Mouse (Mus musculus): ENCODE data around the gene Fam183b. TPM values are rescaled to one million over a fixed set of nuclear protein-coding genes. Genes with fewer than 3 reads are reported as not detected.
"Not testable (repeated sequence)": the region's sequence is repeated elsewhere in the genome, so short reads cannot be mapped to it uniquely, and the experiment has no call there.

Gene Fam183b
- polyA plus RNA-seq (2015; fragmentation: Nextera tagmentation; extraction: Ambion mirVana) = 0.62 and 1.1 TPM in 2 replicates

DNA sequence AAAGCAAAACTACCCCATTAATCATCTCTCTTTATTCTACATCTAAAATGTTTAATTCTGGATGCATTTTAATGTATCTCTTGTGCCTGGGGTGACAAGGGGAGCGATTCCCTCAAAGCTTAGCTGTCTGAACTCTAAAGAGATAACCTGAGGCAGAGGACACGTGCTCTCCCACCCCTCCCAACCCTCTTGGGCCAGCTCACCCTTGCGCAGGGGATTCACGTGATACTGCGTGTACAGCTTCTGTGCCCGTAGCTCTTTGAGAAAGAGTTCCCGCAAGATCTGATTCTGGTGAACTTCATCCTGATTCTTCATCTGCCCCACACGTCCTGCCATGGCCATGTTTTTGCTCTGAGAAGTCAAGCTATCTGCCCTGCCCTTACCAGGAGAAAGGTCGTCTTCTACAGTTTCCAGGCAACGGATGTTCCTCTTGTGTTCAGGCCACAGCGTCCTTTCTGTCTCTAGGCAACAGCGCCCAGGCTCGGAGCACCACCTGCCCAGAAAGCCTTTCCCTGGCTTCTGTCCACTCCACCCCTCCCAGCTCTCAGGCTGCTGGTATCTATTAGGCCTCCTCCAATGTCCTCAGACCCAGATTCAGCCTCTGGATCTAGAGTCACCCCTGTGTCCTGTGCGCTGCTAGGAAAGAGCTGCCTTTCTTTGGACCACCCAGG, at the start of gene Fam183b:
Gene Fam183b, minus strand, starts transcription at position 403 of the 671 bp plus-strand sequence.
- Histone ChIP-seq H3K9ac (no peak within 1 kb of the TSS), H3K27me3 (no peaks in the 10 kb centered on the region), H3K4me1 (replicated peaks) (peaks cover 5% of the 10 kb centered on the region; the same call in 1 of the 2 replicates), H3K9me3 (replicated peaks) (no peaks in the 10 kb centered on the region), H3K4me2 (peak within 1 kb of the TSS; percentile 15; the same call in 1 of the 2 replicates), H3K4me3 (no peak within 1 kb of the TSS), H3K27ac (no peak within 1 kb of the TSS), H3K36me3 (no peaks in the 10 kb centered on the region)
- peak; percentile 55; the same call in 1 of the 2 replicates for ATAC-seq (replicated peaks; ENCODE audit: insufficient number of reproducible peaks, insufficient read depth, low FRiP score, low read depth)
- 31% methylated on average over 14 of the region's 14 CpGs for WGBS

DNA sequence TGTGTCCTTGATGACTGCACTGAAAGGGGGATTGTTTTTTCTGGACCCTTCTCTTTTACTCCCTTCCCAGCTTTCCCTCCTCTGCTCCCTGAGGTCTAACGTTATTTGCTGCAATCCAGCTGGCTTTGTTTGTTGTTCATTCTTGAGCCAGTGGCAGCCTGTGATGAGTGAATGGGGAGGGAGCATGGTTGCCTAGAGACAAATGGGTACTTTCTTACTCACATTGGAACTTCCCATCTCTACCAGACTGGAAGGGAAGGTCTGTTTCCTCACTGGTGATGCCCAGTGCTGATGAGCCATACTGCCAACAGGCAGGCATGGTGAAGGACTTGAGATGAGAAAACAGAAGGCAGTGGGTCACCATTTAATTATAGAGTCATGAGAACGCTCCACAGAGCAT, 48.0 kb upstream of the Fam183b start:
- 72% methylated on average over 2 of the region's 2 CpGs for WGBS
- Histone ChIP-seq H3K4me2 (no peak overlapping the region), H3K27me3 (no peaks in the 10 kb centered on the region), H3K9me3 (replicated peaks) (no peaks in the 10 kb centered on the region), H3K4me1 (replicated peaks) (peaks cover 6% of the 10 kb centered on the region), H3K27ac (no peak overlapping the region), H3K36me3 (peaks cover 24% of the 10 kb centered on the region), H3K9ac (no peak overlapping the region), H3K4me3 (no peak overlapping the region)
- ATAC-seq (replicated peaks; ENCODE audit: insufficient number of reproducible peaks, insufficient read depth, low FRiP score, low read depth) = no peak

DNA sequence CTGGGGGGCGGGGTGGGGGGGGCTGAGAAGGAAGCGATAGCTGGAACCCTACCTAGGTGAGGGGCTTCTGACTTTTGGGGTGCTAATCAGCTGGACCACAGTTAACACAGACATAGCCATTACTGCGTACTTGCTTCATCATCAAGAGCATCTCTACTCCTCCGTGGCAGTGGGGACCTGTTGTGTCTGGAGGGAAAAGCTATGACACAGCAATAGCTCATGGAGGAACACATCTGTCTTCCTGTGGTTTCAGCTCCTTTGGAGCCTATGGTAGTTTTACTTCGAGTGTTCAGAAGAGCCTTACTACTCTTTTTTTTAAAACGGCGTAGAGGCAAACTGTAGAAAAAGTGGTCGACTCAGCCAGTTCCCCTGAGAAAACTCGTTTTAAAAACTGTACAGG, 45.9 kb upstream of the Fam183b start:
- peak overlapping the region; percentile 79 for H3K4me2 ChIP-seq
- H3K36me3 ChIP-seq = peaks cover 18% of the 10 kb centered on the region
- peaks cover 6% of the 10 kb centered on the region for H3K4me1 ChIP-seq (replicated peaks)
- peak overlapping the region; percentile 91 for H3K4me3 ChIP-seq
- H3K27me3 ChIP-seq = no peaks in the 10 kb centered on the region
- no peaks in the 10 kb centered on the region for H3K9me3 ChIP-seq (replicated peaks)
- no peak for ATAC-seq (replicated peaks; ENCODE audit: insufficient number of reproducible peaks, insufficient read depth, low FRiP score, low read depth)
- peak overlapping the region; percentile 93 for H3K9ac ChIP-seq
- 41% methylated on average over 9 of the region's 9 CpGs for WGBS
- H3K27ac ChIP-seq = no peak overlapping the region

DNA sequence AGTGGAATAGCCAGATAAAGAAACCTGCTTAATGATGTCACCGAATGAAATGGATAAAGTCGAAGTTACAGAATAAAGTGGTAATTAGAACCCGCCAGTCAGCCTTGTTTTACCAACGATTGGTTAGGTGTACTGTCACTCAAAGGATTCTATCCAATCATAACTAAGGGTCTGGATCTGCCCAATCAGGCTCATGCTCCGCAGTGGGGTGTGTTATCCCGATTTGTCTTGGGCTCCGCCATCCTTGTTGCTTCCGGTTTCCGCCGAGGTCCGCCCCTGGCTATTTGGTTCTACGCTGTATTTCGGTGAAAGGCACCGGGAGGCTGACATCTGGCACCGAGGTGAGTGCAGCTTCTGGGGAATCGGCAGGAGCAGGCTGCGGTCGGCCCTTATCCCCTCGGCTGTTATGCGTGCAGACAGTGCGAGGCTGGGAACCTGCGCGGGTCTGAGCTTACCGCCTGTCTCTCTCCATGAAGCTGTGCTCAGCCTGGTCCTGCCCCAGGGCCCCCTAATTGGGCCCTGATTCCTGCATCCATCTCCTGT, 45.2 kb upstream of the Fam183b start, which contains the start of gene Gm12258:
Gene Gm12258, plus strand, starts transcription at position 240 of the 543 bp plus-strand sequence.
- under 1% methylated on average over 24 of the region's 24 CpGs for WGBS
- H3K9me3 ChIP-seq (replicated peaks) = no peaks in the 10 kb centered on the region
- H3K4me1 ChIP-seq (replicated peaks) = peaks cover 6% of the 10 kb centered on the region
- peak within 1 kb of the TSS; percentile 91 for H3K4me3 ChIP-seq
- H3K27ac ChIP-seq = peak within 1 kb of the TSS; percentile 68; the same call in 1 of the 2 replicates
- H3K27me3 ChIP-seq = no peaks in the 10 kb centered on the region
- H3K9ac ChIP-seq = peak within 1 kb of the TSS; percentile 93
- peaks cover 17% of the 10 kb centered on the region for H3K36me3 ChIP-seq
- peak; percentile 100 for ATAC-seq (replicated peaks; ENCODE audit: insufficient number of reproducible peaks, insufficient read depth, low FRiP score, low read depth)
- peak within 1 kb of the TSS; percentile 79 for H3K4me2 ChIP-seq

DNA sequence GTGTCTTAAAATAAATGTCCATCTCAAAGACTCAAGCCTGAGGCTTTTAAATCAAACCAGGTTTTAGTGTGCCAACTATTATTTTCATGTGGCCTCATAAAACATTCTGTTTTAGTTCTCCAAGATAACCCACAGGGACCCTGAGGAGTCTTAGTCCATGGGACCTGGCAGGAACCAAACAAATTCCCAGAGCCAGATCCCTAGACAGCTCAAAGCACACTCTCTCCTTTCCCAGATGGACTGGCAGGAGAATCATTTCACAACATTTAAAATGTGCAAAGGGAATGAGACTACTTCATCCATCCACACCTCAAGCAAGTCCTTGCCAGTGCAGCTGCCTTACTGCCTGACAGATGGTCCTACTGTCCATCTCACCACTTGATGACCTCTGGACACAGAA, 37.2 kb upstream of the Fam183b start, which contains the start of gene Olfr311:
Gene Olfr311, plus strand, starts transcription at position 301 of the 400 bp plus-strand sequence.
- not testable (repeated sequence) for H3K36me3 ChIP-seq; H3K4me2 ChIP-seq; H3K4me1 ChIP-seq (replicated peaks); H3K27ac ChIP-seq; H3K27me3 ChIP-seq; H3K9me3 ChIP-seq (replicated peaks); H3K9ac ChIP-seq; H3K4me3 ChIP-seq; ATAC-seq (replicated peaks; ENCODE audit: insufficient number of reproducible peaks, insufficient read depth, low FRiP score, low read depth)

DNA sequence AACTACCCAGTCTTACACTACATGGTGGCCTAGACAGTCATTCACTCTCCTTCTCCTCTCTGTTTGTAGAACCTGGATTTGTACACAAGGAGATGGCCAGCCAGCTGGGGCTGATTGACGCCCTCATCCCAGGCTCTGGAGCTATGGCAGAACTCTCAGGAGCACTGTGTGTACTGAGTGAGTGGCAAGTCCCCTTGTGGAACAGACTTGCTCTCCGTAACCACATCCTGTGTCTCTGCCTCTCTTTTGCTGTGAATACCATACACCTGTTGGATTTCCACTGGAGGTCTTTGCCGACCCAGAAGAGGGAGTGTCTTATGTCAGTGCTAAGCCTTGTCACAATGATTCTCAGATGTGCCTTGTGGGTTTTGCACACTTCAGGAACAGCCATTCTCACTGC, 30.8 kb upstream of the Fam183b start:
- H3K4me1 ChIP-seq (replicated peaks); H3K27ac ChIP-seq; H3K9me3 ChIP-seq (replicated peaks); H3K27me3 ChIP-seq; H3K4me3 ChIP-seq; H3K36me3 ChIP-seq; H3K4me2 ChIP-seq; H3K9ac ChIP-seq; ATAC-seq (replicated peaks; ENCODE audit: insufficient number of reproducible peaks, insufficient read depth, low FRiP score, low read depth): not testable (repeated sequence)
- WGBS = 64% methylated on average over 3 of the region's 3 CpGs

DNA sequence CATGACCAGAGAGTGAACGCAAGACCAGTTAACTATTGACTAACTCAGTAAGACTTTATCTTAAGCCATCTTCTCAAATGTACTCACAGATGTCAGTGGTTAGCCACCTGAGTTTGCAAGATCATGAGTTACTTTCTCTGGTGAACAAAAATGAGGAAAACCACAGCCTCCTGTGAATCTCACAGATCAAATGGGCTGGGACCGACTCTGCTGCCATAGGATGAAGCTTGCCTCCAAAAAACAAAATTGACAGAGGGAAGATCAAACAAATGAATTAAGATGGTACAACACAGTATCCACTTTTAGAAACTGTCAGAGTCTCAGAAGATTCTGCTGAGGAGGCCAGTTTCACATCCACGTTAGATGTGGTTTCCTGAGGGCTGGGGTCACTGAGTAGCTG, 28.0 kb upstream of the Fam183b start:
- Histone ChIP-seq H3K9ac (no peak overlapping the region), H3K27ac (no peak overlapping the region), H3K27me3 (no peaks in the 10 kb centered on the region), H3K4me1 (replicated peaks) (no peaks in the 10 kb centered on the region), H3K4me3 (no peak overlapping the region), H3K36me3 (no peaks in the 10 kb centered on the region), H3K4me2 (no peak overlapping the region), H3K9me3 (replicated peaks) (no peaks in the 10 kb centered on the region)
- ATAC-seq (replicated peaks; ENCODE audit: insufficient number of reproducible peaks, insufficient read depth, low FRiP score, low read depth) = no peak
- WGBS = 61% methylated on average over 3 of the region's 3 CpGs

DNA sequence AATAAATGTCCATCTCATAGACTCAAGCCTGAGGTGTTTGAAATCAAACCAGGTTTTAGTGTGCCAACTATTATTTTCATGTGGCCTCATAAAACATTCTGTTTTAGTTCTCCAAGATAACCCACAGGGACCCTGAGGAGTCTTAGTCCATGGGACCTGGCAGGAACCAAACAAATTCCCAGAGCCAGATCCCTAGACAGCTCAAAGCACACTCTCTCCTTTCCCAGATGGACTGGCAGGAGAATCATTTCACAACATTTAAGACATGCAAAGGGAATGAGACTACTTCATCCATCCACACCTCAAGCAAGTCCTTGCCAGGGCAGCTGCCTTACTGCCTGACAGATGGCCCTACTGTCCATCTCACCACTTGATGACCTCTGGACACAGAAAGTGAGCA, 27.2 kb upstream of the Fam183b start, which contains the start of gene Olfr312:
Gene Olfr312, plus strand, starts transcription at position 301 of the 400 bp plus-strand sequence.
- H3K9me3 ChIP-seq (replicated peaks); H3K27ac ChIP-seq; ATAC-seq (replicated peaks; ENCODE audit: insufficient number of reproducible peaks, insufficient read depth, low FRiP score, low read depth); H3K36me3 ChIP-seq; H3K4me2 ChIP-seq; H3K4me3 ChIP-seq; H3K27me3 ChIP-seq; H3K9ac ChIP-seq; H3K4me1 ChIP-seq (replicated peaks): not testable (repeated sequence)

DNA sequence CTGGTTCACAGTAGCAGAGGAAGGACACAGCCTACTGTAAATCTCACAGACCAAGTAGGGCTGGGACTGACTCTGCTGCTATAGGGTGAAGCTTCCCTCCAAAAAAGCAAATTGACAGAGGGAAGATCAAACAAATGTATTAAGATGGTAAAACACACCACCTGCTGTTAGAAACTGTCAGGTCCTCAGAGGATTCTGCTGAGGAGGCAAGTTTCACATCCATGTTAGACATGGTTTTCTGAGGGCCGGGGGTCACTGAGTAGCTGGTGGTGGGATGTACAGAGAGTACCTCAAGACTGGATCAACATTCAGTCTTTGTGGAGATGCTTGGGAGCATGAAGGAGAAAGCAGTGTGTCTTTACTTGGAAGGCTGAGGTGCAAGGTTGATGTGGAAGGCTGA, 13.9 kb upstream of the Fam183b start:
- no peak for ATAC-seq (replicated peaks; ENCODE audit: insufficient number of reproducible peaks, insufficient read depth, low FRiP score, low read depth)
- no peak overlapping the region for H3K4me2 ChIP-seq
- no peaks in the 10 kb centered on the region for H3K27me3 ChIP-seq
- H3K36me3 ChIP-seq = no peaks in the 10 kb centered on the region
- no peaks in the 10 kb centered on the region for H3K4me1 ChIP-seq (replicated peaks)
- no peaks in the 10 kb centered on the region for H3K9me3 ChIP-seq (replicated peaks)
- no peak overlapping the region for H3K4me3 ChIP-seq
- H3K27ac ChIP-seq = no peak overlapping the region
- H3K9ac ChIP-seq = no peak overlapping the region
- 81% methylated on average over 1 of the region's 1 CpGs for WGBS

DNA sequence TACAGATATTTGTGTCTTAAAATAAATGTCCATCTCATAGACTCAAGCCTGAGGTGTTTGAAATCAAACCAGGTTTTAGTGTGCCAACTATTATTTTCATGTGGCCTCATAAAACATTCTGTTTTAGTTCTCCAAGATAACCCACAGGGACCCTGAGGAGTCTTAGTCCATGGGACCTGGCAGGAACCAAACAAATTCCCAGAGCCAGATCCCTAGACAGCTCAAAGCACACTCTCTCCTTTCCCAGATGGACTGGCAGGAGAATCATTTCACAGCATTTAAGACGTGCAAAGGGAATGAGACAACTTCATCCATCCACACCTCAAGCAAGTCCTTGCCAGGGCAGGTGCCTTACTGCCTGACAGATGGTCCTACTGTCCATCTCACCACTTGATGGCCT, 12.9 kb upstream of the Fam183b start, which contains the start of gene Olfr313:
Gene Olfr313, plus strand, starts transcription at position 301 of the 400 bp plus-strand sequence.
- H3K4me2 ChIP-seq; H3K36me3 ChIP-seq; H3K4me1 ChIP-seq (replicated peaks); ATAC-seq (replicated peaks; ENCODE audit: insufficient number of reproducible peaks, insufficient read depth, low FRiP score, low read depth); H3K9me3 ChIP-seq (replicated peaks); H3K27ac ChIP-seq; H3K27me3 ChIP-seq; H3K4me3 ChIP-seq; H3K9ac ChIP-seq: not testable (repeated sequence)
- 50% methylated on average over 1 of the region's 1 CpGs for WGBS

DNA sequence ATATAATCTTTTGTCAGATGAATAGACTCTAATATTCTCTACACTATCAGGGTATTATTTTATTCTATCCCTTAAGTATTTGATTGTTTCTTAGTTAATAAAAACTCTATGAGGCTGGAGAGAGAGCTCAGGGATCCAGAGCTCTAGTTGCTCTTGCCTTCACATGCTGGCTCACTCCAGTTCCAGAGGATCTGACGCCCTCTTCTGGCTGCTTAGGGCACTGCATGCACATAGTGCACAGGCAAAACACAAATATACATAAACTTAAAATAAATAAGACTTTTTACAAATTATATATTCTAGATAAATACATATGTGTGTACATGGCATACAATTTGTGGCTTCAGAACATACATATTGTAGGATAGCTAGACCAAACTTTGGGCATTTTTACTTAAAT, 10.2 kb upstream of the Fam183b start:
- ATAC-seq (replicated peaks; ENCODE audit: insufficient number of reproducible peaks, insufficient read depth, low FRiP score, low read depth) = no peak
- no peaks in the 10 kb centered on the region for H3K27me3 ChIP-seq
- H3K27ac ChIP-seq = no peak overlapping the region
- H3K4me3 ChIP-seq = no peak overlapping the region
- WGBS = 16% methylated on average over 1 of the region's 1 CpGs
- no peaks in the 10 kb centered on the region for H3K36me3 ChIP-seq
- no peaks in the 10 kb centered on the region for H3K9me3 ChIP-seq (replicated peaks)
- H3K9ac ChIP-seq = no peak overlapping the region
- no peaks in the 10 kb centered on the region for H3K4me1 ChIP-seq (replicated peaks)
- no peak overlapping the region for H3K4me2 ChIP-seq

DNA sequence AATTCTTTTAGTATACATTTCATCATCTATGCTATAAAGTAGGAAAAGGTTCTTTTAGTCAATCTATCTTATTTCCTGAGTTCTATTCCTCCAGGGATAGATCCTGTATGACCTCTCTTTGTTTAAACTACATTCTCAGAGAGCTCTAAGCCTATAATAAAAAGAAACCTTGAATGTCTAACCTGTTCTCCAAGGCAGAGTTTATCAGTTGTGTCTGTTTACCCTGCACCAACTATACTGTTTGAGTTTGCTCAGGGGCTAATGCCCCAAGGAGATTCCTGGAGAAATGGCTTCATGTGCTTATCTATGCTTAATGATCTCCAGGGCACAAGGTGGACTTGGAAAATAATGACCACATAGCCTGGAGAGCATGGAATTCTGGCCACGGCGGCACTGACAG, 2.6 kb upstream of the Fam183b start:
- H3K27ac ChIP-seq = no peak overlapping the region
- no peak overlapping the region for H3K9ac ChIP-seq
- peaks cover 5% of the 10 kb centered on the region; the same call in 1 of the 2 replicates for H3K4me1 ChIP-seq (replicated peaks)
- H3K4me3 ChIP-seq = no peak overlapping the region
- no peak overlapping the region for H3K4me2 ChIP-seq
- no peak for ATAC-seq (replicated peaks; ENCODE audit: insufficient number of reproducible peaks, insufficient read depth, low FRiP score, low read depth)
- H3K9me3 ChIP-seq (replicated peaks) = no peaks in the 10 kb centered on the region
- H3K36me3 ChIP-seq = no peaks in the 10 kb centered on the region
- WGBS = 55% methylated on average over 2 of the region's 2 CpGs
- no peaks in the 10 kb centered on the region for H3K27me3 ChIP-seq

Measured in heart, embryonic 15.5 days (tissue).